Mouse (Mus musculus) neural tube, embryonic 12.5 days (tissue): ENCODE measurements around the gene Mgat4c. TPM values are rescaled to one million over a fixed set of nuclear protein-coding genes. Genes with fewer than 3 reads are reported as not detected.
A peak's percentile ranks its signal among the peaks of the same experiment; 100 is the strongest.

ENCODE experiments used
- ATAC-seq: fragments of 200-750 bp; cut with Nextera tagmentation; 2 replicates; pipeline ENCODE4 v1.8.0; 2017; ENCODE audit warnings: low read depth, mild to moderate bottlenecking, moderate TSS enrichment, moderate library complexity; ENCODE audit not compliant: low FRiP score
- H3K27ac ChIP-seq: fragments of 300-500 bp; sonication (generic); 2 replicates; pipeline ENCODE4 v1.5.1; 2016
- H3K27me3 ChIP-seq: fragments of 300-500 bp; sonication (generic); replicated peaks from 2 replicates; pipeline ENCODE4 v1.6.1; 2016; ENCODE audit warnings: mild to moderate bottlenecking
- H3K36me3 ChIP-seq: fragments of 300-500 bp; sonication (generic); 2 replicates; pipeline ENCODE4 v1.6.1; 2016; ENCODE audit warnings: mild to moderate bottlenecking
- H3K4me1 ChIP-seq: fragments of 300-500 bp; sonication (generic); 2 replicates; pipeline ENCODE4 v1.6.1; 2016
- H3K4me2 ChIP-seq: fragments of 300-500 bp; sonication (generic); replicated peaks from 2 replicates; pipeline ENCODE4 v1.6.1; 2016; ENCODE audit warnings: mild to moderate bottlenecking
- H3K4me3 ChIP-seq: fragments of 300-500 bp; sonication (generic); 2 replicates; pipeline ENCODE4 v1.5.1; 2016
- H3K9ac ChIP-seq: fragments of 300-500 bp; sonication (generic); 2 replicates; pipeline ENCODE4 v1.6.1; 2016; ENCODE audit warnings: mild to moderate bottlenecking
- H3K9me3 ChIP-seq: fragments of 300-500 bp; sonication (generic); 2 replicates; pipeline ENCODE4 v1.6.1; 2016; ENCODE audit warnings: mild to moderate bottlenecking
- WGBS: fragments of 180-500 bp; shearing (Covaris S2); methylation state at CpG from one replicate; pipeline ENCODE4 v1.1.7; 2016; 5-methylcytosine and 5-hydroxymethylcytosine counted together
- polyA plus RNA-seq: library from polyadenylated mRNA; unstranded; fragments of >200 nt; fragmentation: Nextera tagmentation; extraction: Ambion mirVana; gene quantifications from 2 replicates; pipeline ENCODE4 v1.2.1, GENCODE M21; 2016

The Mgat4c gene
- polyA plus RNA-seq, 1 experiment from 2014 or later, result 6.6 TPM

DNA sequence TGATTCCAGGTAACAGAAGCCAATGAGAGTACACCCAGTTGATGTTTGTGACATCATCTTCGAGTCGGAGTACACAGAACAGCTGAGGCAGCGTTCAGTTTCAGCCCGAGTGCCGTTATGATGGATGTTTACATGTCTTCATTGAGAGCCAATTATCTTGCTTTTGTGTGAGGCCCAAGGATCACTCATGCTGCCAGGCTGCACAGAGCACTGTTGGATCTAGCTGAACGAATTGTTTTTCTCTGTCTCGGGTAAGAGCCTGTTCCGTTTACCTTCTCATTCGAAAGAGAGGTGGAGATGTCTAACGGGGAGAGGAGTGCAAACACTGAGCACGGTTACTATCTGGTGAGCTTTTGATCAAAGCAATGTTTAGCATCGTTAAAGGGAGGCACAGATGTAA, 477.5 kb downstream of the Mgat4c start:
- no peaks in the 10 kb centered on the region for H3K36me3 ChIP-seq
- peak overlapping the region; percentile 46 for H3K4me2 ChIP-seq
- no peak overlapping the region for H3K27ac ChIP-seq
- WGBS, result 29% methylated on average over 12 of the region's 12 CpGs
- ATAC-seq, result peak; percentile 70
- H3K27me3 ChIP-seq, result no peaks in the 10 kb centered on the region
- peak overlapping the region; percentile 7; the same call in 1 of the 2 replicates for H3K4me3 ChIP-seq
- 0 out of 2 replicates have a peak overlapping the region, but pooled peaks have one; percentile 6 for H3K9ac ChIP-seq
- no peaks in the 10 kb centered on the region for H3K9me3 ChIP-seq
- H3K4me1 ChIP-seq, result no peaks in the 10 kb centered on the region

DNA sequence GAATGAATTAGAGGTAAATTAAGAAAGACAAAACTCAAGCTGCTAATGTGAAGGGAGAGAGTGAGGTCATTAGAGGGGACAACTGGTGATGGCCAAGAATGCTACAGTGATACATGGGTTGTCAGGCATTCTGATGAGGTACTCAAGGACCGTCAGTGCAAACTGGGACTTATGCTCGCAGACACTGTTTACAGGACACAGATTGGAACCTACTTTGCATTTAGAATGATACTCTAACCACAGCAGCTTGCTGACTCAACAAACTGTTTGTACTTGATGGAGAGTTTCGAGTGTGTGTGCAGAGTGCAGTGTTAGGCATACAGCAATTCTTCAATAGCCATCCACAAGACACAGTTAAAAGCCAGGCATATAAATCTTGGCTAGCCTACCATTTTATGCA, 503.4 kb downstream of the Mgat4c start:
- no peaks in the 10 kb centered on the region for H3K36me3 ChIP-seq
- no peaks in the 10 kb centered on the region for H3K9me3 ChIP-seq
- WGBS, result 69% methylated on average over 3 of the region's 3 CpGs
- H3K4me2 ChIP-seq, result no peak overlapping the region
- H3K27ac ChIP-seq, result no peak overlapping the region
- no peaks in the 10 kb centered on the region for H3K27me3 ChIP-seq
- no peak overlapping the region for H3K9ac ChIP-seq
- no peaks in the 10 kb centered on the region for H3K4me1 ChIP-seq
- ATAC-seq, result peak; percentile 75; the same call in 1 of the 2 replicates
- no peak overlapping the region for H3K4me3 ChIP-seq

DNA sequence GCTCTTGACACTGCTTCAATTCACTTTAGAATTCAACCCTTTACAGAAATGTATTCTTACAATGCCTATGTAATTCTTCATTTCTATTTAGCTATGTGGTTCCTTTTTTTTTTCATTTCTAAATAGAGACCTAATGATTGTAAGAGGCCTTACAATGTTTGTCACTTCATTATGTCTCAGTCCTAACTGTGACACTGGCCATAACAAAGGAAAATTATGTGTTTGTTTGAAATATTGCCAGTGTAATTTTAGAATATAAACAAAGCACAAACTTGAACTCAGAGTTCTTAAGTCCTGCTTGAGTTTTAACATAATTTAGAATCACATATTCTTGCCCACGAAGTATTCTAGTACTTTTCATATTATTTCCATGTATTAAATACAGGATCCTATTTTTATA, 510.4 kb downstream of the Mgat4c start:
- no peak for ATAC-seq
- Histone ChIP-seq H3K9ac (no peak overlapping the region), H3K9me3 (no peaks in the 10 kb centered on the region), H3K4me3 (no peak overlapping the region), H3K36me3 (no peaks in the 10 kb centered on the region), H3K4me2 (no peak overlapping the region), H3K4me1 (no peaks in the 10 kb centered on the region), H3K27me3 (no peaks in the 10 kb centered on the region), H3K27ac (no peak overlapping the region)
- WGBS, result 84% methylated on average over 1 of the region's 1 CpGs

DNA sequence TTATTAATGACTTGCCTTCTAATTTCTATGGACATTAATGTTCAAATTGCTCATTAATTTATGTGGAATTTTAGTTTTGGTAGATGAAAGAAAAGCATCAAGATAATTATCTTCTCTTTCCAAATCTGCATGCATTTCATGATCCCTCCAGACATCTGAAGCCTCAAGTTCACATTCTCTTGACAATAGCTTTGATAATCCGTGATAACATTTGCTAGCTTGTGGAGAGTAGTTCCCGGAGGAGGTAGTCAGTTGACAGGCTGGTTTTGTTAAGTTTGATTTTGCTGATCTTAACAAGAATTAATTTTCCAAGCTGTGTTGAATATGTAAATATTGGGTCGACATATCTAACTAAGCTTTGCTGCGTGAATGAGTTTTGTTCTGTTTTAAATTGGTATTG, 515.6 kb downstream of the Mgat4c start:
- H3K4me2 ChIP-seq, result no peak overlapping the region
- no peaks in the 10 kb centered on the region for H3K4me1 ChIP-seq
- no peaks in the 10 kb centered on the region for H3K9me3 ChIP-seq
- H3K4me3 ChIP-seq, result no peak overlapping the region
- no peak overlapping the region for H3K9ac ChIP-seq
- no peak overlapping the region for H3K27ac ChIP-seq
- ATAC-seq, result no peak
- no peaks in the 10 kb centered on the region for H3K36me3 ChIP-seq
- 92% methylated on average over 4 of the region's 4 CpGs for WGBS
- no peaks in the 10 kb centered on the region for H3K27me3 ChIP-seq

DNA sequence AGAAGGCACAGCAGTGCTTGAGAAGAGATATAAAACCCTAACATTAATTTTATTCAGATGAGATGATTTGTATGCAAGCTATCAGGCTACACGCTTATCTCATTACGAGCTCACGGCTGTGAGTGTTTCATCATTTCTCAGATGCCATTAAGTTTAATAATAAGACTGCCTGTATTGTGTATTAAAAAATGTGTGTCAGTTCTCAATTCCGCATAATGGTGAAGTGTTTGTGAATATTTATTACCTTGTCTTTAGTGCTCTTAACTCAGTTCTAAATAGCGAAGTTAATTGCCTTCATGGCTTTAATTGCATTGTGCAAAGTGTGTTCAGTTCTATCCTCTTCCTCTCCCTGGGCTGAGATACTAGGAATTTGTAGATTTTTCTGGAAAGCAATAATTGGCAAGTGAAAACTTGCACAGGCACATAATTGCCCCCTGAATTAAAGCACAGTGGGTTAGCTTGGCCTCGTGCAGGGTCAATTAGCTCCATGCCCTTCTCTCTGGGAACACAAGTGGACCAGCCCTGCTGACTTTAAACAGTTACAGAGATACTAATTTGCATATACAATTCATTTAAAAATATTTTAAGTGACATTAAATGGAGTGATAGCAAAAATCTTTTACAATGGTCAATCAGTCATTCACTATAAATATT, 557.4 kb downstream of the Mgat4c start:
- ATAC-seq, result peak; percentile 83
- 45% methylated on average over 6 of the region's 6 CpGs for WGBS
- Histone ChIP-seq H3K27ac (no peak overlapping the region), H3K9ac (no peak overlapping the region), H3K4me2 (no peak overlapping the region), H3K4me3 (no peak overlapping the region), H3K36me3 (no peaks in the 10 kb centered on the region), H3K9me3 (no peaks in the 10 kb centered on the region), H3K27me3 (no peaks in the 10 kb centered on the region), H3K4me1 (no peaks in the 10 kb centered on the region)

DNA sequence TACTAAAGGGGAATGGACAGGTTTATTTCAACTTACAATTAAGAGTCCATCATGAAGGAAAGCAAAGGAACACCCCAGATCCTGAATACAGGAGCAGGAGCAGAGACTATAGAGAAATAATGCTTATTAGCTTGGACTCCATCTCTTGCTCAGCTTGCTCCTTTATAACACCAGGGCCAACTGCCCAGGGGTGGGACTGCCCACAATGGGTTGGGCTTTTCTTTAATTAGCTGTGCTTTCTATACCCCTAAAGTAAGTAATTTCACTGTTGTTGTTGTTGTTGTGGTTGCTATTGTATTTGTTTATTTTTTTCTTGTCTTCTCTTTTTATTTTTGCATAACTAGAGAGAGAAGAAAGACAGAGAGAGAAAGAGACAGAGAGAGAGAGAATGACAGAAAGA, 562.6 kb downstream of the Mgat4c start:
- Histone ChIP-seq H3K9ac (no peak overlapping the region), H3K36me3 (no peaks in the 10 kb centered on the region), H3K4me3 (no peak overlapping the region), H3K27ac (no peak overlapping the region), H3K4me2 (no peak overlapping the region), H3K4me1 (no peaks in the 10 kb centered on the region), H3K9me3 (no peaks in the 10 kb centered on the region), H3K27me3 (no peaks in the 10 kb centered on the region)
- ATAC-seq, result no peak

DNA sequence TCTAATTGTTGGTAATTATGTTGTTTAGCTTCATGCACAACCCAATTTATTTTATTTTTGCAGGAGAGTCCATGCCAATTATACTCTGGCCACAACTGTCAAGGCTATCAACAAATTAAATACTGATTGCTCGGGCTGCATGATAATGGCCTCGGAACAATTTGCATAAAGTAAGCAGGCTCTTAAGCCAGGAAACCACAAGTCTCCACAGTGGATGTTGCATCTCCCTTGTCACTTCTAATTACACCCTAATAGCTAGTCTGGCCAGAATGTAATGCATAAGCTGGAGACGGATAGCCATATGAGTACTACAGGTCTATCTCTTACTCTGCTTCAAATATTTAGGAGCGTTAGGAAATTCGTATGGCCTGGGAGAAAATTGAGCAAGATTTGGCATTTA, 563.3 kb downstream of the Mgat4c start:
- Histone ChIP-seq H3K4me2 (no peak overlapping the region), H3K9ac (no peak overlapping the region), H3K9me3 (no peaks in the 10 kb centered on the region), H3K4me1 (no peaks in the 10 kb centered on the region), H3K4me3 (no peak overlapping the region), H3K36me3 (no peaks in the 10 kb centered on the region), H3K27ac (no peak overlapping the region), H3K27me3 (no peaks in the 10 kb centered on the region)
- peak; percentile 55; the same call in 1 of the 2 replicates for ATAC-seq
- WGBS, result 62% methylated on average over 5 of the region's 5 CpGs

DNA sequence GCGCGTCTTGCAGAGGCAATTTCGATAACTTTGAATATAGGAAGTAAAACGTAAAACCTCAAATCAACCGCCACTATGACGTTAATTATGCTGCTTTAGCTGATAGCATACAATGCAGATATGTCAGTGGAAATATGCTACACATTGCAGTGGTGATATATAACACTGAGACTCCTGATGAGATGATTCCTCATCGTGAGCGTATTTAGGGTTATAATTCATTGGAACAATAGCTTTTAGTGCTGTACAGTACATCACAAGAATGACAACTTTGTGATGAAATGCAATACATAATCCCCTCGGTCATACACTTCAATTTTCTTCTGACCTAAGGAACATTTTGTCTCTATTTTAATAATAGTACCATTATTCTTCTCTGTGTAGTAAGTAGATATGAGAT, 564.0 kb downstream of the Mgat4c start:
- no peaks in the 10 kb centered on the region for H3K27me3 ChIP-seq
- no peak overlapping the region for H3K27ac ChIP-seq
- no peak overlapping the region for H3K4me3 ChIP-seq
- no peaks in the 10 kb centered on the region for H3K9me3 ChIP-seq
- WGBS, result 74% methylated on average over 9 of the region's 9 CpGs
- no peaks in the 10 kb centered on the region for H3K4me1 ChIP-seq
- no peaks in the 10 kb centered on the region for H3K36me3 ChIP-seq
- no peak overlapping the region for H3K9ac ChIP-seq
- no peak overlapping the region for H3K4me2 ChIP-seq
- ATAC-seq, result peak; percentile 53; the same call in 1 of the 2 replicates

DNA sequence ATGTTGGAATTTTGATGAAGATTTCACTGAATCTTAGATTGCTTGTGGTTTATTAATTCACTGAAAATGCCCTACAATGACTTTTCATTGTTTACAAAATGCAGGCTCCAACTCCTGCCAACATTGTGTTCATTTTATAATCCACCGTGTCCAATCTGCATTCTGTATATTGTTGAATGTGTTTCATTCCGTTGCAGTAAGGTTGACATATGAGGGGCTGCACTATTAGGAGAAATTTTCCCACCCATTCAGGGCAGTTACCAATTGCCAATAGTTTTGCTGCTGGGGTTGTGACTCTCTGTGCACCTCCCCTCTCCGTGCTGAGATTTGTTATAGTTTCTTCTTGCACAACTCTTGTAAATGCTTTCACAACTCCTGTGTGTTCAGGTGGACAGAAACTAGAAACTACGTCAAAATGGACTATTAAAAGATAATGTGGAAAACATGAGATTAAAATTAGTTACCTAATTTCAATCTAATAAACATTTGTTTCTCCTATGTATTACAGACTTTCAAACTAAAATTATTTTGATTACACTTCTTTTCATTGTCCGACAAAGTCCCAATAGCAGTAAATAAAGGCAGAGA, 627.7 kb downstream of the Mgat4c start:
- no peak for ATAC-seq

DNA sequence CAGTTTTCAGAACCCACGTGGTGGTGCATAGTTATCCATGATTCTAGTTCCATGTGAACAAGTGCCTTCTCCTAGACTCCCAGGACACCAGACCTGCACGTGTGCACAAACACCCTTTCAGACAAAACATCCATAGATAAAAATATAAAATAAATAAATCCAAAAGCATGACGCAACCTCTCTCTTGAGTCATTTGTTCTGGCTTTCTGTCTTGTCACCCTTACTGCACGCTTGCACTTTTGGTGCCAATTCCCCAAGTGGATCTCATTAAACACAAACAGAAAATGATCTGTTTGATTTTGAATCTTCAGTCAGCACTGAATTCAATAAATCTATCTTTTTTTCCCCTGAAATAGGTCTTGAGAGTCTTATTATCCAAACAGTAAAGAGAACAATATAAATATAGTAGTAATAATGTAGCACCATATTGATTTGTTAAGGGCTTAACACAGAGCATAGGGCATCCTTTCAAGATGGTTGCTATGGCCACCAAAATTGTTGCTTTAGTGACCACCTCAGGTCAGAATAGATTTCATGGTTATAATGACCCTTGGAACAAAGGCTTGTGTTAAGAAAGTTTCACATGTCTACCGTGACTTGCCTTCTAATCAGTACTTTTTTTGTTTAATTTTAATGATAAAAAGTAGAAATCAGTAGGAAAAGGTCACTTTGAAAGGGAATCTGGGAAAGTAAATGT, 684.5 kb downstream of the Mgat4c start:
- no peak for ATAC-seq
- 35% methylated on average over 5 of the region's 5 CpGs for WGBS
- H3K4me3 ChIP-seq, result no peak overlapping the region
- no peak overlapping the region for H3K27ac ChIP-seq
- H3K4me1 ChIP-seq, result no peaks in the 10 kb centered on the region
- H3K9ac ChIP-seq, result no peak overlapping the region
- H3K4me2 ChIP-seq, result no peak overlapping the region
- no peaks in the 10 kb centered on the region for H3K9me3 ChIP-seq
- no peaks in the 10 kb centered on the region for H3K36me3 ChIP-seq
- H3K27me3 ChIP-seq, result no peaks in the 10 kb centered on the region

More for the DNA sequence above, 627.7 kb downstream of the Mgat4c start:
- H3K4me1 ChIP-seq, result no peaks in the 10 kb centered on the region
- H3K9me3 ChIP-seq, result no peaks in the 10 kb centered on the region
- WGBS, result 74% methylated on average over 5 of the region's 5 CpGs
- no peak overlapping the region for H3K9ac ChIP-seq
- H3K36me3 ChIP-seq, result no peaks in the 10 kb centered on the region
- no peaks in the 10 kb centered on the region for H3K27me3 ChIP-seq
- no peak overlapping the region for H3K4me3 ChIP-seq
- no peak overlapping the region for H3K4me2 ChIP-seq
- H3K27ac ChIP-seq, result no peak overlapping the region

DNA sequence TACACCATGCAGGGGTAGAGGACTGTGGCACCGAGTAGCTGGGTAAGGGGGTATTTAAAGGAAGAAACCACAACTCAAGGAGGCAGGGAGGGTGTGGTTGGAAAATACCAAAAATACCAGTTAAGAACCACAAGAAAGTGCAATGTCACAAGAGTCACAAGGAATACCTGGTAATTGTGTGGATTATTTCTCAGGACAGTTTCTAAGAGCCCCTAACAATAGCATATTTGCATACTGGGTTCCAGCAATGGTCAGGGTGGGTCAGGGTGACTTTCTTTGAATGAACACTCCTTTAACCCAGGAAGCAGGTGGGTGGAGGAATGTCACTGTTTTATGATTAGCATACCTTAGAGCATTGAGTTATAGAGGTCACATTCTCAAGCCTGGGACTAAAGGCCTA, 689.3 kb downstream of the Mgat4c start:
- H3K4me2 ChIP-seq, result no peak overlapping the region
- no peak overlapping the region for H3K4me3 ChIP-seq
- no peaks in the 10 kb centered on the region for H3K4me1 ChIP-seq
- no peak overlapping the region for H3K9ac ChIP-seq
- 90% methylated on average over 1 of the region's 1 CpGs for WGBS
- no peaks in the 10 kb centered on the region for H3K27me3 ChIP-seq
- no peak for ATAC-seq
- H3K27ac ChIP-seq, result no peak overlapping the region
- H3K36me3 ChIP-seq, result no peaks in the 10 kb centered on the region
- H3K9me3 ChIP-seq, result no peaks in the 10 kb centered on the region

DNA sequence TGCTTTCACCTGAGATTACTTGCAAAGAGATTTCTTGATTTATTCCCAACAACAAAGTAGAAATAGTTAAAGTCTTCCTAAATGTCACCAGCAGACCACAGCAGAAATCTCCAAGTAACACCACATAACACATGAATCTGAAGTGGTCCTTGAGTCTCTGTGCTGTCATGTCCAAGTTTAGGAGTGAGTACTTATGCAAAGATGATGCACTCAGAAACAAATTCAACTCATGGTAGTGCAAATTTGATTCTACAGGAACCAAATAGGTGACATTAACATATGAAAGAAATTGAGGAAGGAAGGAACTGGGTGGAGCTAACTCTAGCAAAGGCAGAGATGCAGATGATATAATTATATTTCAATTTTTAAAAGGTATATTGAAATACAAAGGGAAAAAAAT, 690.8 kb downstream of the Mgat4c start:
- Histone ChIP-seq H3K9ac (no peak overlapping the region), H3K9me3 (no peaks in the 10 kb centered on the region), H3K4me2 (no peak overlapping the region), H3K4me3 (no peak overlapping the region), H3K4me1 (no peaks in the 10 kb centered on the region), H3K27ac (no peak overlapping the region), H3K36me3 (no peaks in the 10 kb centered on the region), H3K27me3 (no peaks in the 10 kb centered on the region)
- ATAC-seq, result no peak
